Mouse (Mus musculus) frontal cortex, postnatal 25 days (tissue): ENCODE results near the gene Celf2.

ENCODE experiments used
- DNase-seq, 2 experiments: peaks; one replicate each; pipeline ENCODE4 v3.0.0; 2022; ENCODE audit warnings: low spot score in 2 of 2

Gene Celf2

GRCm38 (mm10) chr2:6505979-6506811, 1003.2 kb downstream of the Celf2 start:
- DNase-seq, result no peak

GRCm38 (mm10) chr2:6505531-6505930, 1003.8 kb downstream of the Celf2 start:
- no peak for DNase-seq

- no peak for DNase-seq
These were observed 1011.3 kb downstream of the Celf2 start for GRCm38 (mm10) chr2:6498101-6498500.

GRCm38 (mm10) chr2:6497636-6498035, 1011.7 kb downstream of the Celf2 start:
- no peak for DNase-seq

- DNase-seq, result no peak
These were observed 1015.5 kb downstream of the Celf2 start for GRCm38 (mm10) chr2:6493886-6494285.

GRCm38 (mm10) chr2:6490870-6491269, 1018.5 kb downstream of the Celf2 start:
- DNase-seq, result no peak

- DNase-seq, result no peak
These were observed 1019.3 kb downstream of the Celf2 start for GRCm38 (mm10) chr2:6490076-6490475.
